Mouse (Mus musculus): ENCODE measurements around the gene Rgn. TPM values are rescaled to one million over a fixed set of nuclear protein-coding genes. Genes with fewer than 3 reads are reported as not detected.

Rgn gene
- polyA plus RNA-seq (2012; rRNA removed; ENCODE audit: low replicate concordance), result 0.63 TPM in 1 of 2 replicates, not detected in the other

GRCm38 (mm10) chrX:20549532-20549931 lies at the start of gene Rgn:
Gene Rgn, plus strand, starts transcription at chrX:20549787.

Other genes starting within 250 kb of the Rgn start
- gene Rp2, start 185.3 kb upstream of the Rgn start, polyA plus RNA-seq (2012; rRNA removed; ENCODE audit: low replicate concordance), result 4.6 and 6.6 TPM in 2 replicates
- 0.22 and 0.98 TPM in 2 replicates for gene Jade3, start 124.1 kb upstream of the Rgn start, polyA plus RNA-seq (2012; rRNA removed; ENCODE audit: low replicate concordance)
- gene Rbm10, start 67.7 kb downstream of the Rgn start, polyA plus RNA-seq (2012; rRNA removed; ENCODE audit: low replicate concordance), result 52.1 and 59.6 TPM in 2 replicates
- 129 and 155 TPM in 2 replicates for gene Ndufb11, start 67.8 kb downstream of the Rgn start, polyA plus RNA-seq (2012; rRNA removed; ENCODE audit: low replicate concordance)
- 321 and 361 TPM in 2 replicates for gene Uba1, start 108.5 kb downstream of the Rgn start, polyA plus RNA-seq (2012; rRNA removed; ENCODE audit: low replicate concordance)
- 189 and 255 TPM in 2 replicates for gene Cdk16, start 138.2 kb downstream of the Rgn start, polyA plus RNA-seq (2012; rRNA removed; ENCODE audit: low replicate concordance)
- 9.8 and 13.5 TPM in 2 replicates for gene Usp11, start 154.1 kb downstream of the Rgn start, polyA plus RNA-seq (2012; rRNA removed; ENCODE audit: low replicate concordance)
- 201 and 218 TPM in 2 replicates for gene Araf, start 248.0 kb downstream of the Rgn start, polyA plus RNA-seq (2012; rRNA removed; ENCODE audit: low replicate concordance)